Mouse (Mus musculus) E14TG2a.4 (cell line): ENCODE measurements around the gene Stkld1.

Source experiments
- CTCF ChIP-seq: conservative IDR thresholded peaks from 2 replicates; pipeline ENCODE4 v1.5.1; 2014; ENCODE audit warnings: low read length
- NANOG ChIP-seq: IDR thresholded peaks from 2 replicates; pipeline ENCODE4 v1.6.1; 2014; ENCODE audit warnings: borderline replicate concordance, low read length, mixed read lengths

DNA sequence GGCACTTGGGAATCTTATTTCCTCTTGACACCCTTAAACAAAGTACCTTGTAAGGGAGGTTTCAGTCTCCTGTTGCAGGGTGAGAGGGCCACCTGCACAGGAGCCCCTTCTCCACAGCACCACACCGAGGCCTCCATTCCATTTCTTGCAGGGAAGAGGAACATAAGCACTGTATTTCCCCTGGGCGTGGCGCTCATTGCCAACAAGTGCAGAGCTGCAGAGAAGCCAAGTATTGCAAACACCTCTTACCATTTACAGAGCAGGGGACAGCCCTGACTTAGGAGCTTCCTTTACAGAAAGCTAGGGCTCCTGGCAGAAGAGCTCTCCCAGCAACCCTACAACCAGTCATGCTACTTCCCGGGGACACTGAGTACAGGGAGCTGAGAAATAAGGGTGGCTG lies 18.3 kb downstream of the Stkld1 start:
- TF ChIP-seq NANOG (no peak), CTCF (no peak)
